Mouse (Mus musculus) layer of hippocampus, postnatal 25 days (tissue): ENCODE results near the gene Pik3r2. TPM values are rescaled to one million over a fixed set of nuclear protein-coding genes. Genes with fewer than 3 reads are reported as not detected.

Source experiments
- DNase-seq, 2 experiments: peaks; one replicate each; pipeline ENCODE4 v3.0.0; 2022; ENCODE audit warnings: mixed read lengths in 2 of 2, low spot score in 1 of 2; ENCODE audit errors: extremely low spot score in 1 of 2
- total RNA-seq, 2 experiments: library from RNA; stranded (reverse); gene quantifications; 2 replicates each; pipeline ENCODE4 v1.2.3; 2021

Pik3r2 gene
- total RNA-seq, 2 experiments from 2014 or later: 154 to 159 TPM

DNA sequence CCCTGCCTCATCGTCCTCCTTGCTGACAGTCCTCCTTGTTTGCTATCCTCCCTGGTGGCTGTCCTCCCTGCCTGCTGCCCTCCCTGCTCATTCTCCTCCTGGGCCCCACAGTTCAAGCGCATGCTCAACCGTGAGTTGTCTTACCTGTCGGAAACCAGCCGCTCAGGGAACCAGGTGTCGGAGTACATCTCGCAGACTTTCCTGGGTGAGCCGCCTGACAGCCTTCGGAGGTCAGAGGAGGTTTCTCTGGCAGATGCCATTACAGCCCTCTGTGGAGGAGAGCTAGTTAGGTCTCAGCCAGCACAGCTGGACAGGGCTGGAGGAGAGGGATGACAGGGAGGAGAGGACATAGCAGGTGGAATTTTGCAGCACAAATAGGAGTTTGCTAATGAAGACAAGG lies 29.8 kb downstream of the Pik3r2 start:
- DNase-seq: no peak

- DNase-seq: no peak
These were observed 30.8 kb downstream of the Pik3r2 start for GRCm38 (mm10) chr8:70745691-70746220.

GRCm38 (mm10) chr8:70744806-70745205 lies 31.7 kb downstream of the Pik3r2 start:
- DNase-seq: no peak

DNA sequence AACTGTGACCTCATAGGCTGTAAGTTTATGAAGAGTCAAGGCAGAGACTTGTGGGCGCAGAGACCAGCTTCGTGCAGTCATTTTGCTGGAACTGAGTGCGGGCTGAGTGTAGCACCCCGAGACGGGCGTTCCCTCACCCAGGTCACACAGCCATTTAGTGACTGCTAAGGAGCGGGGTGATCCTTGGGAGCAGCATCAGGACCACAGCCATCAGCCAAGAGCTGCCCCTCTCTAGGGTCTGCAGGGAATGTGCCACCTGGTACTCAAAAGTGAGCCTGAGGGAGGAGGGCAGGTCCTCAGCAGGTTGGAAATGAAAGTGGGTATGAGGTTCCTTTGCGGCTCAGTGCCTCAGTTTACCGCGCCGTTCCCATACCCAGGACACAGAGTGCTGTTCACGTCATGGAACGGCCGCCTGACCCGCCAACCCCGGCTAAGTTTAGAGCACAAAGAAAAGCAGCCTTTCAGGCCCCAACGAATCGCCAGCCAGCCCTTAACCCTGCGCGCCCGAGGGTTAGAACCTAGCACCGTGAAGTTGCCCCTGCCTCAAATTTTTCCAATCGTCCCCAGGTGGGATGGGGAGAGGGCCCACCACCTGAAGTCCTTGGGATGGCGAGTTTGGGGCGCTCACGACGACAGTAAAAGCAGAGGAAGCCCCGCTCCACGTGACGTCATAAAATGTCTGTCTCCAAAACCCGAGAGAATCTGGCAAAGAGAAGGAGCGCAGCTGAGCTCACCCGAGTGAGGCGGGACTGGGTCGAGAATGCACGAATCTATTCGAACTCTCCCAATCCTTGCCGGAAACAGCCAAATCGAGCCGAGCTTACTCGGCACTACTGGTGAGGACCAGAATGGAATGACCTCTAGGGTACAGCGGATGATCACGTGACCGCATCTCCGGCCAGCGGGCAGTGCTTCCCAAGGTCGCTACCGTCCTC lies 32.6 kb downstream of the Pik3r2 start:
- DNase-seq: no peak

GRCm38 (mm10) chr8:70742981-70743655 lies 33.4 kb downstream of the Pik3r2 start:
- DNase-seq: no peak

DNA sequence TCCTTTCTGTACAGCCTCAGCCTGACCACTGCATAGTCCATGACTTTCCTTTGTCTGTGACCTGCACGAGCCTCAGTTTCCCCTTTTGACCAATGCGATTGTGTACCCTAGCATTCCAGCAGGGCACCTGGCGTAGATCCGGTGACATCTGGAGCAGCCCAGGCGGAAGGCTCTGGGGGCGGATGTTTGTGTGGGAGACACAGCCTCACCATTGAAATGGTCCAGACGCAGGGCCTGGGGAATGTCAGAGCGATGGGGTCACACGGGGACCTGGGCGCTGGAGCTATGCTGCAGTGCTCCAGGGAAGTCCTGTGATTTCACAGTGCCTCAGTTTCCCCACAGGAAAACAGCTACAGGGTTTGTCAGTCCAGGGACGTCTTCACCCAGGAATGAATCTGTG lies 34.3 kb downstream of the Pik3r2 start:
- no peak for DNase-seq

GRCm38 (mm10) chr8:70741661-70742060 lies 34.9 kb downstream of the Pik3r2 start:
- no peak for DNase-seq

DNA sequence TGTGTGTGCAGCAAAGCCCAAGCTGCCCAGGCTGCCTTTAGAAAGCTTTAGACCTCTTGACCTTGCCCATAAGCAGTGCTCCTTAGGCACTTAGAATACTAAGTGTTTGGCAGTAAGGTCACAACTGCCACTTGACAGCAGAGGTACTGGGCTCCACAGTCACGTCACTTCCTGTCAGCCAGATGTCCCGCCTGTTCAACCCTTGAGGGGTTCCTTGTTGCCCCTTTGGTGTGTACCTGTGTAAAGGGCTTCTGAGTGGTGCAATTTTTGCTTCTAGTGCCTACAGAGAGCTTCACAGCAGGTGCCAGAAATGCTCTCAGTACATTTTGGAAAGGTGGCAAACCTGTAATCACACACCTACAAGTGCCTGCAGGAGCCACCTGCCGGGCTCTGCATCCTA lies 38.3 kb downstream of the Pik3r2 start:
- DNase-seq: no peak

- DNase-seq: no peak
These were observed 38.8 kb downstream of the Pik3r2 start for GRCm38 (mm10) chr8:70737705-70738104.

DNA sequence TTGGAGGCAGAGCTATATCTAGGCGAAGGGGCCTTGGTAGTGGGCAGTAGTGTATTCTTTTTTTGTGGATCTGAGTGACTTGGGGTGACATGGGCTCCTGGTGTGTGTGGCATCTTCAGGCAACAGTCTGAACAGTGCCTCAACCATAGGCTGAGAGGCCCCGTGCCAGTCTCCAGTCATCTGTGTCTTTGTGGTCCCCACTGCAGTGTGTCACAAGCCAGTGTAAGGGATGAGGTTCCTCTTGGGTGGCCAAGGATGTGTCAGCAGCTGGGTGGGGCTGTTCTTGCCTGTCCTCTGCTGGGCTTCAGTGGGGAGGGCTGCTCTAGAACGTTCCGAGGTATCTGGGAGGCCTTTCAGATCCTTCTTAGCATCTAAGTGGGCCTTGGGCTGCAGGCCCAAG lies 45.6 kb downstream of the Pik3r2 start:
- no peak for DNase-seq

GRCm38 (mm10) chr8:70729808-70730475 lies 46.6 kb downstream of the Pik3r2 start:
- DNase-seq: no peak

GRCm38 (mm10) chr8:70726721-70727120 lies 49.8 kb downstream of the Pik3r2 start:
- DNase-seq: no peak

DNA sequence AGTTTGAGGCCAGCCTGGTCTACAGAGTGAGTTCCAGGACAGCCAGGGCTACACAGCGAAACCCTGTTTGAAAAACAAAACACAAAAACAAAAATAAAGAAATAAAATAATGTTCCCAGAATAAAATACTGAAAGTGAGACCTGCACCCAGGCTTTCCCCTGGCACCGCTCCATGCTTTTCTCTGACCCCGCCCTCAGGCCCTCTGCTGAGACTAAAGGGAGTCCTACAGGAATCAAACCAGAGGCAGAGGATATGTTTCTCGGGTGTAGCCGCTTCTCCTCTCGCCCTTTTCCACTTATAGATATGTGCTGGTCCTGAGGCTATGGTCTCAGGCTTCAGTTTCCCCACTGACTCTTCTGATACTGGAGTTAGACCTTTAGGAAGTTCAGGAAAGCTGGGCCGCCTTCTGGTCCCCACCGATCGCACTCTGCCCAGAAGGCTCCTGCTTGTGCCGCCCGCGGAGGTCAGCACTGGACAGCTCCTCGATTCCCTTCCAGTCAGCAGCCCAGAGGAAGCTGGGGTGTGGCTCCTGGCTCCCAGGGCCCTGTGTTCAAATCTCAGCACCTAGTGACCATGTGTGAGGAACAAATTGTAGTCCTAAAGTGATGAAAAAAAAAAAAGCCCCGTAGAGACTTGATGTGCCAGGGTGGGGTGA lies 50.6 kb downstream of the Pik3r2 start:
- DNase-seq: no peak

DNA sequence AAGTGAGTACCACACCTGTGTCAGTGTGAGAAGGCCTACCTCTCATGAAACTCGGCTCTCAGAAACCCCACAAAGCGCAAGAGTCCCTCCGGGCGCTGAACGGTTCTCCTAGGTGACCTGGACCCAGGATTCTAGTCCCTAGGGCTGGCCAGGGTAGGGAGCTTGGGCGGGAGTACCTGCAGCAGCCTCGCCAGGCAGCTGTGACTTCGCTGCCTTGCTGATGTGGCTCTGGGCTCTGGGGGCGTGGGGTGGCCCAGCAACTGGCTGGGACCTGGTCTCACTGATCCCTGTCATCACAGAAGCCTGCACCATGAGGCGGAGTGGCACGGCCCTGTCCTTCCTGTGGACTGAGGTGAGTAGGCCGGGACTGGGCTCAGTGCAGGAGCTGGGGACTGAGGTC lies 52.3 kb downstream of the Pik3r2 start:
- DNase-seq: no peak

DNA sequence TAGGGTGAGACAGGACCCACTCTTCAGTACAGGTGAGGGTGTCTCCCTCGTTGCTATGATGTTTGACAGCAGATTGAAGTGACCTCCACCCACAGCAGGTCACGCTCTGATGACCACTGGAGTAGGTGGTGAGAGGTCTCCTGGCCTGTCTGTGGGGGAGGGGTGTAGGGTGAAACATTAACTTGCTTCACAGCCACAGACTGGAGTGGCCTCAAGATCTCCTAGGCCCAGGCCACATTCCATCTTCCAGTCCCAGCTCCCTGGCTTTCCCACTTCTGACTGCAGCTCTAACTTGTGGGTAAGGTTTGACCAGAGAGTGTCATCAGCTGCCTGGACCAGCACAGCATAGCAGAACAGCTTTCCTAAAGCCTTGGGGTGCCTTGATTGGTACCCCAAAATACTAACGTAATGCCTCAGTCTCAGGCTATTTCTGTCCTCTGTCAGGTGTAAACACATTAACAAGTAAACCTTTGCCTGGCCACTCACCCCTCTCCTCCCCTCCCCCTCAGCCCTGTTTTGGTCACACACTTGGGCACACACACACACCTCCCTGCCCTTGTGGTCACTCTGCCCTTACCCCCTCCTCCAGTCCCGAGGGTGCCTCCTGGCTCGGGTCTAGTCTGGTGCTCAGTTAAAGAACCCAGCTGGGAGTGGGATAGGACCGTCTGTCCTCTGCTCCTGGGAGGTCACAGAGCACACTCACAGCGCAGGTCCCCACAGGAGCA lies 52.9 kb downstream of the Pik3r2 start, which contains the start of gene Pde4c:
Pde4c (plus strand) TSS at position 235 of the 725 bp plus-strand sequence.
- no peak for DNase-seq

GRCm38 (mm10) chr8:70721601-70722000 lies 54.9 kb downstream of the Pik3r2 start:
- no peak for DNase-seq

GRCm38 (mm10) chr8:70720739-70721138 lies 55.8 kb downstream of the Pik3r2 start:
- peak; percentile 76 to 96 for DNase-seq

DNA sequence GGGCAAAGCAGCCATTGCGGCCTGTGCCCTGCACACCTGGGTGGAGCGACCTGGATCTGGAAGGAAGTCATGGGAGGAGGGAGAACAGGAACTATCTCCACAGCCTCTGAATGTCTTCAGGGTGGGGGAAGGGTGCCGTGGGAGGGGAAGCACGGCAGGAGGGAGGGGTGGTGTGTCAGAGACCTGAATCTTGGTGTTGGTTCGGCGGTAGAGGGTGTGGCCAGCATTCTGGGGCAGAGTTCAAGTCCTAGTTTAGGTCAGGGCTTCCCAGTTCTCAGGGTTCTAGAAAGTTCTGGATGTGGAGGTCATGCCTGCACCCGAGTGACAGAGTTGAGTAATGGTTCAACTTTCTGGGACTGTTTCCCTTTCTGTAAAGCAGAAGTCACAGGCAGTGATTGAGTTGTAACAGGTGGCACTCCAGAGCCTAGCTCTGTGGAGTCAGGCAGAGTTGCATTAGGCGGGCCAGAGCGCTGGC lies 56.7 kb downstream of the Pik3r2 start:
- no peak for DNase-seq

DNA sequence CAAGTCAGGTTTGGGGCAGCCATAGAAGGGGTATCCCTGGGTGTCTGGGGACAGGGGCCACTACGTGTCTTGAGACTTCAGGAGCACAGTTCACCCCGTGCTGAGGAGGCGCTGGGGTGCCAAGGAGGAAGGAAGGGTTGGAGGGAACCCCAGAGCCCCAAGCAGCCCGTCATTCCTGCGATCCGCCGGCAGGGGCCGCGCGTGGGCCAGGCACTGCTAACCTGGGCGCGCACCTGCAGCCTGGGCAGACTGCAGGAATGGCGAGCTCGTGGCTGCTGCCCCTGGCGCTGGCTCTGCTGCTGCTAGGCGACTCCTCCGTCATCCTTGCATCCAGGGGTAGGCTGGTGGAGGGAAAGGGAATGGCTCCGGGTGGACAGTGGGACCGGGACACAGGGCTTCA lies 58.2 kb downstream of the Pik3r2 start, which contains the start of gene Gm3336:
Gm3336 (plus strand) TSS at position 247 of the 400 bp plus-strand sequence.
- peak in 1 of 2 experiments; percentile 67 for DNase-seq
